Mouse (Mus musculus): ENCODE data around the gene Ebf3. TPM values are rescaled to one million over a fixed set of nuclear protein-coding genes. Genes with fewer than 3 reads are reported as not detected.

The Ebf3 gene
- total RNA-seq (2022): 1 to 10 TPM; 1.2 to 4.9 (median 2.8) TPM

GRCm38 (mm10) chr7:137313904-137314691 is at the start of gene Ebf3:
TSS of gene Ebf3 (minus strand) at chr7:137314445.
- DNase-seq: peak; percentile 51

- no peak for DNase-seq
Measured at GRCm38 (mm10) chr7:137346860-137347259, 32.6 kb upstream of the Ebf3 start.

GRCm38 (mm10) chr7:137346068-137346467 is 31.8 kb upstream of the Ebf3 start:
- DNase-seq: peak; percentile 8

- no peak for DNase-seq
Measured at GRCm38 (mm10) chr7:137333951-137334350, 19.7 kb upstream of the Ebf3 start.

- no peak for DNase-seq
Measured at GRCm38 (mm10) chr7:137322926-137323325, 8.7 kb upstream of the Ebf3 start.

- no peak for DNase-seq
Measured at GRCm38 (mm10) chr7:137321961-137322784, 7.9 kb upstream of the Ebf3 start.

GRCm38 (mm10) chr7:137321141-137321813 is 7.0 kb upstream of the Ebf3 start:
- DNase-seq: no peak

GRCm38 (mm10) chr7:137320320-137320719 is 6.1 kb upstream of the Ebf3 start:
- no peak for DNase-seq

GRCm38 (mm10) chr7:137318924-137319885 is 5.0 kb upstream of the Ebf3 start:
- DNase-seq: no peak

- no peak for DNase-seq
Measured at GRCm38 (mm10) chr7:137318383-137318775, 4.1 kb upstream of the Ebf3 start.

- DNase-seq: no peak
Measured at GRCm38 (mm10) chr7:137317659-137318382, 3.6 kb upstream of the Ebf3 start.

GRCm38 (mm10) chr7:137316926-137317658 is 2.8 kb upstream of the Ebf3 start:
- DNase-seq: no peak

- DNase-seq: no peak
Measured at GRCm38 (mm10) chr7:137316181-137316925, 2.1 kb upstream of the Ebf3 start.

- DNase-seq: no peak
Measured at GRCm38 (mm10) chr7:137315544-137315940, 1.3 kb upstream of the Ebf3 start.

- DNase-seq: no peak
Measured at GRCm38 (mm10) chr7:137314710-137315543, 682 bp upstream of the Ebf3 start.

- no peak for DNase-seq
Measured at GRCm38 (mm10) chr7:137313183-137313903, 902 bp downstream of the Ebf3 start.

GRCm38 (mm10) chr7:137312933-137313182 is 1.4 kb downstream of the Ebf3 start:
- DNase-seq: no peak

Data from adrenal gland, adult 8-10 months (tissue).